Comparison of ENCODE assay signal across 9 mouse cellular contexts in genomic region chr1:91180174-91180565, GRCm38 (mm10). TPM values are rescaled to one million over a fixed set of nuclear protein-coding genes. Genes with fewer than 3 reads are reported as not detected.
DNase-seq lines count a peak whose midpoint lies in the region; ATAC-seq and TF ChIP-seq lines count a peak whose summit lies in the region.
"Had no signal": no experiment of that assay in that cellular context is flagged by ENCODE, and none has a peak within 500 bp of the region (broad histone marks: within the 10 kb centered on the region; RNA-seq: fewer than 3 reads in every experiment).

No protein-coding gene starts in this region.

- intact Hi-C loops in left cerebral cortex, postnatal 10 days (cut with DNase I) = loop anchor here (2.0 kb wide), 1 partner anchor 31 kb away; no protein-coding TSS in a partner anchor

- H3K9ac ChIP-seq in heart, embryonic 13.5 days = peak overlapping the region; percentile 85

- ATAC-seq in heart, embryonic 13.5 days (ENCODE audit: extremely low read depth, insufficient number of reproducible peaks, low FRiP score, low TSS enrichment) = 0 out of 2 replicates have a peak, but pooled peaks have one; percentile 42
- 0 out of 2 replicates have a peak, but pooled peaks have one; percentile 0 for ATAC-seq in megakaryocyte progenitor cell, adult 5-6 weeks (replicated peaks; ENCODE audit: poor library complexity)

- 4% methylated on average over 14 of the region's 14 CpGs for WGBS in heart, embryonic 13.5 days
- 1% methylated on average over 14 of the region's 14 CpGs for WGBS in bone marrow, adult 2 months
- WGBS in hindbrain, embryonic 10.5 days = 8% methylated on average over 14 of the region's 14 CpGs

- no peak overlapping the region; the same call in 1 of the 2 replicates for H3K27ac ChIP-seq in heart, embryonic 13.5 days (replicated peaks)
- H3K27ac ChIP-seq in bone marrow, adult 2 months (ENCODE audit: control insufficient read depth, insufficient read depth, low read depth, low read length, poor library complexity) = peak overlapping the region; percentile 72
- H3K27ac ChIP-seq in hindbrain, embryonic 10.5 days = peak overlapping the region; percentile 71

- peak overlapping the region; percentile 83 for H3K4me2 ChIP-seq in heart, embryonic 13.5 days

- no peak for DNase-seq in heart, adult 8-10 months (ENCODE audit: low spot score)
- no peak for DNase-seq in hindbrain, embryonic 10.5 days (ENCODE audit: low spot score)
- DNase-seq in left cerebral cortex, postnatal 10 days (ENCODE audit: extremely low spot score in 1 of 2, low spot score in 2 of 2) = no peak
- DNase-seq in gastrocnemius, adult 18-20 months (ENCODE audit: low spot score) = no peak
- no peak for DNase-seq in layer of hippocampus, postnatal 14 days (ENCODE audit: low spot score in 2 of 2)

- H3K4me1 ChIP-seq in heart, embryonic 13.5 days = peaks cover 43% of the 10 kb centered on the region
- H3K4me1 ChIP-seq in bone marrow, adult 2 months (ENCODE audit: control insufficient read depth, insufficient read depth, low read length) = peaks cover 4% of the 10 kb centered on the region
- peaks cover 28% of the 10 kb centered on the region for H3K4me1 ChIP-seq in hindbrain, embryonic 10.5 days (replicated peaks)

- peaks cover 24% of the 10 kb centered on the region for H3K27me3 ChIP-seq in heart, embryonic 13.5 days (replicated peaks)
- H3K27me3 ChIP-seq in hindbrain, embryonic 10.5 days (ENCODE audit: insufficient read depth, poor library complexity, severe bottlenecking) = peaks cover 39% of the 10 kb centered on the region

- TF ChIP-seq POLR2A in bone marrow, adult 2 months (IDR thresholded peaks at IDR 0.05; ENCODE audit: borderline replicate concordance, control insufficient read depth, low read depth, low read length) = 0 out of 2 replicates have a peak, but pooled peaks have one; percentile 3

- no peaks in the 10 kb centered on the region for H3K9me3 ChIP-seq in heart, embryonic 13.5 days
- H3K9me3 ChIP-seq in hindbrain, embryonic 10.5 days = no peaks in the 10 kb centered on the region

- H3K36me3 ChIP-seq in heart, embryonic 13.5 days = no peaks in the 10 kb centered on the region
- H3K36me3 ChIP-seq in hindbrain, embryonic 10.5 days = no peaks in the 10 kb centered on the region

- TF ChIP-seq CTCF in bone marrow, adult 2 months (IDR thresholded peaks at IDR 0.05; ENCODE audit: control insufficient read depth, insufficient read depth, low read length) = no peak

- peak overlapping the region; percentile 60 for H3K4me3 ChIP-seq in heart, embryonic 13.5 days
- H3K4me3 ChIP-seq in bone marrow, adult 2 months (replicated peaks; ENCODE audit: control insufficient read depth, low read depth, low read length) = peak overlapping the region; percentile 81
- H3K4me3 ChIP-seq in hindbrain, embryonic 10.5 days = peak overlapping the region; percentile 59

RNA-seq across cellular contexts. Expression of gene Ramp1, which starts 0.5 kb away (rescaled TPM):
- polyA plus RNA-seq in heart, embryonic 13.5 days (2015; fragmentation: Nextera tagmentation; extraction: Ambion mirVana) = 25.8 and 31.3 TPM in 2 replicates
- 1 to 10 TPM; 3.4 to 5.1 (median 4.5) TPM for total RNA-seq in heart, adult 8-10 months (2022)
- polyA plus RNA-seq in bone marrow, adult 2 months (2011; ENCODE audit: insufficient read depth, insufficient read length, low replicate concordance, missing spikeins) = 12.9 and 22.2 TPM in 2 replicates
- 0.51 and 0.81 TPM in 2 replicates for polyA plus RNA-seq in hindbrain, embryonic 10.5 days (2016; fragmentation: Nextera tagmentation; extraction: Ambion mirVana)
- 184 and 191 TPM in 2 replicates for total RNA-seq in megakaryocyte progenitor cell, adult 5-6 weeks (2015)
- 174 and 180 TPM in 2 replicates for total RNA-seq in megakaryocyte progenitor cell, adult 5-6 weeks (2017)
- total RNA-seq in left cerebral cortex, postnatal 10 days (2021) = 10 to 100 TPM; 33.9 to 37.5 TPM
- total RNA-seq in gastrocnemius, adult 18-20 months (2021) = 10 to 100 TPM; 22.6 to 23.3 TPM
- total RNA-seq in layer of hippocampus, postnatal 14 days (2021) = 10 to 100 TPM; 51.3 to 53.0 TPM
- total RNA-seq: CH12.LX had no signal

RNA-seq across cellular contexts. Expression of gene Rbm44, which starts 35.3 kb away (rescaled TPM):
- polyA plus RNA-seq in heart, embryonic 13.5 days (2015; fragmentation: Nextera tagmentation; extraction: Ambion mirVana) = 2.1 and 2.3 TPM in 2 replicates
- total RNA-seq in heart, adult 8-10 months (2022) = not detected
- 4.2 and 11.0 TPM in 2 replicates for polyA plus RNA-seq in bone marrow, adult 2 months (2011; ENCODE audit: insufficient read depth, insufficient read length, low replicate concordance, missing spikeins)
- polyA plus RNA-seq in hindbrain, embryonic 10.5 days (2016; fragmentation: Nextera tagmentation; extraction: Ambion mirVana) = 0.57 and 0.58 TPM in 2 replicates
- 3.9 and 5.3 TPM in 2 replicates for total RNA-seq in megakaryocyte progenitor cell, adult 5-6 weeks (2015)
- 6.4 and 6.5 TPM in 2 replicates for total RNA-seq in megakaryocyte progenitor cell, adult 5-6 weeks (2017)
- total RNA-seq in left cerebral cortex, postnatal 10 days (2021) = under 1 TPM; 0.24 to 0.36 TPM
- not detected for total RNA-seq in gastrocnemius, adult 18-20 months (2021)
- not detected for total RNA-seq in layer of hippocampus, postnatal 14 days (2021)
